Mouse (Mus musculus) gastrocnemius, postnatal 25 days (tissue): ENCODE measurements around the gene Bst2. TPM values are rescaled to one million over a fixed set of nuclear protein-coding genes. Genes with fewer than 3 reads are reported as not detected.
A peak's percentile ranks its signal among the peaks of the same experiment; 100 is the strongest.
"Not testable (repeated sequence)": the region's sequence is repeated elsewhere in the genome, so short reads cannot be mapped to it uniquely, and the experiment has no call there.

Experiments used
- DNase-seq: peaks from one replicate; pipeline ENCODE4 v3.0.0; 2022
- total RNA-seq, 2 experiments: library from RNA; stranded (reverse); gene quantifications; 1 replicate in 1 of 2; 2 replicates in 1 of 2; pipeline ENCODE4 v1.2.3; 2021

Gene Bst2
- total RNA-seq, 2 experiments from 2014 or later, result 7.6 to 8.9 TPM

DNA sequence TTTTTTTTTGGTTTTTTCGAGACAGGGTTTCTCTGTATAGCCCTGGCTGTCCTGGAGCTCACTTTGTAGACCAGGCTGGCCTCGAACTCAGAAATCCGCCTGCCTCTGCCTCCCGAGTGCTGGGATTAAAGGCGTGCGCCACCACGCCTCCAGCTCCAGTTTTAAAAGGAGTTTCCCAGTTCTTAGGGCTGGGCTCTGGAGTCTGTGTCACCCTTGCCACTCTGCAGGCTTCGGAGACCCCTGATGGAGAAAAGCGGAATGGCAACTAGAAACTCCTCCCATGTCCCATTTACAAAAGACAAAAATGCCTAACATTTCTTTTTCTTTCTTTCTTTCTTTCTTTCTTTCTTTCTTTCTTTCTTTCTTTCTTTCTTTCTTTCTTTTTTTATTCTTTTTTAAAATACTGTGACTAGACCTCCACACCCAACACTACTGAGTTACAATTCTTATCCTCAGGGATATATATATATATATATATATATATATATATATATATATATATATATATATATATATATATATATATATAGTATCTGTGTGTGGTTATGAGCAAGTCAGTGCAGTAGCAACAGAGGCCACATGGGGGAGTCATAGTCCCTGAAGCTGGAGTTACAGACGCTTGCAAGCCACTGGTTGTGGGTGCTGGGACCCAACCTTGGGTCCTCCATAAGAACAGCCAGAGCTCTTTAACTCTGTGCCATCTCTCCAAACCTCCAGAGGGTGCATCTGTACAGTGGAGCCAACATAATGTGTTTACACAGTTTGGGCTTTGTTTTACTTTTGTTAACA lies 18.0 kb downstream of the Bst2 start:
- not testable (repeated sequence) for DNase-seq

- DNase-seq, result no peak
Observed at GRCm38 (mm10) chr8:71516786-71517185, 20.5 kb downstream of the Bst2 start.

- no peak for DNase-seq
Observed at GRCm38 (mm10) chr8:71515043-71515442, 22.2 kb downstream of the Bst2 start.

GRCm38 (mm10) chr8:71513018-71513754 lies 24.1 kb downstream of the Bst2 start:
- no peak for DNase-seq

GRCm38 (mm10) chr8:71511644-71512043 lies 25.6 kb downstream of the Bst2 start, which contains the start of gene Plvap:
Gene Plvap (minus strand): TSS chr8:71511752.
- no peak for DNase-seq

DNA sequence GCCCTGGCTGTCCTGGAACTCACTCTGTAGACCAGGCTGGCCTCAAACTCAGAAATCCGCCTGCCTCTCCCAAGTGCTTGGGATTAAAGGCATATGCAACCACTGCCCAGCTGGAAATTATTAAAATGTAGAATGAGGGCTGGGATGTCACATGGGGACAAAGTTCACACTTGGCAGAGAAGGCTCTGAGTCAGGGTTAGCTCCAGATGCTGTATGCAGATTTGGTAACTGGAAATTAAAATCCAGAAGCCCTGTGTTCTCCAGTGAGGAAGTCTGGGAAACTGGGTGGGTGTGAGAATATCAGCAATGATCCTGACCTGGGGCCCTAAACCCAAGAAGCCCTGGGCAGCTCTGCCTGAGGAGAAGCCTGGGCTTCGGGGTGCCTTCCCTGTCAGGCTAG lies 27.9 kb downstream of the Bst2 start:
- DNase-seq, result peak; percentile 27

GRCm38 (mm10) chr8:71507589-71508104 lies 29.6 kb downstream of the Bst2 start:
- peak; percentile 84 for DNase-seq

- DNase-seq, result peak; percentile 59
Observed at GRCm38 (mm10) chr8:71505979-71506378, 31.3 kb downstream of the Bst2 start.

GRCm38 (mm10) chr8:71505326-71505725 lies 31.9 kb downstream of the Bst2 start:
- no peak for DNase-seq

- no peak for DNase-seq
Observed at GRCm38 (mm10) chr8:71504349-71504748, 32.9 kb downstream of the Bst2 start.

DNA sequence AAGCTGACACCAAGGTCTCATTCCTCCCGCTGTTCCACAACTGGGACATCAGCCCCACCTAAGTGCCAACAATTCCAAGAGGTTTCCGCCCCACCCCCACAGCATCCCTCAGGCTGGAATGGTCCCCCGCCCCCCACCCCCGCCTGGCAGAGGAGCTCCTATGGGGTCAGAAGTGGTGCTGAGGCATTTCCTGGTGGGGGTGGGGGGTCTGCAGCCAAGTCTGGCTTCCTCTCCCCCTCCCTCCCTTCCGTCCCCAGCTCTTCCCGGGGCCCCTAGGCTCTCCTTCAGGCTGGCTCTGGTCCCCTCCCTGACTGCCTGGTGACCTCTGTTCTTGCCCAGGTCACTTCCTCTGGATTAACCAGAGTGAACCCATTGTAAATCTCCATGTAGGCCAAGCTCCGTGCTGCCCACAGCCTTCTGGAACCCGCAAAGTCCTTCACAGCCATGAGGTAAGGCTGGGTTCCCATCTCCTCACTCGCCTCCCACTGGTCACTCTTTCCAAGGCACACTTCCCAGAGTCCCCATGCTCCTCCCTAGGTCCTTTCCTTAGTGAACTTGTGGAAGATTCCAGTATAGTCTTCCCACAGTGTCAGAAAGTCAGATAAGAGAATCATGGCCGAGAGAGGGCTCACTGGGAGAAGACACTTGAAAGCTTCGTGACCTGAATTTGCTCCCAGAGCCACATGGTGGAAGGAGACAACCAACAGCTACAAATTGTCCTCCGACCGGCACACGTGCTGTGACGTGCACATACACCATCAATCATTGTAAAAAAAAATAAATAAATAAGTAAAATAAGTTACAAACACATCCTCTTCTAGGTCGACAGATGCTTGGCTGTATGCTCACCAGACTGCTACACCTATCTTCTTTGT lies 38.2 kb downstream of the Bst2 start:
- peak; percentile 8 for DNase-seq

GRCm38 (mm10) chr8:71497881-71498501 lies 39.3 kb downstream of the Bst2 start:
- DNase-seq, result peak; percentile 12

DNA sequence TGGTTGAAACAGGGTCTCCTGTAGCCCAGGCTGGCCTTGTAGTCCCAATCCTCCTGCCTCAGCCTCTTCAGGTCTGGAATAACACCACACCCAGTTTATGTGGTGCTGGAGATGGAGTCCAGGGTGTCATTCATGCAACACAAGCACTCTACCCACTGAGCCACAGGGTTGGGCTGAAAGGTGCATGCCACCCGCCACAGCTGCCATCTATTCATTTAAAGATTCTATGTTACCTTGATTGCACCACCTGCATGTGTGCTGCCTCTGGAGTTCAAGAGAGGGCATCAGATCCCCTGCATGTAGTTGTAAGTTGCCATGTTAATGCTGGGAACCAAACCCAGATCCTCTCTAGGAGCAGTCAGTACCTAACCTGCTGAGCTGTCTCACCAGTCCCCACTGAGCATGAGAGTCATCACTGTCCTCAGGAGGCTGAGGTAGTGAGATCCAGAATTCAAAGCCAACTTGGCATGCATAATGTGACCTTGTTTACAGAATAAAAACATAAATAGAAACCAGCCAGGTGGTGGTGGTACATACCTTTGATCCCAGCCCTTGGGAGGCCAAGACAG lies 40.1 kb downstream of the Bst2 start:
- DNase-seq, result no peak

- DNase-seq, result peak; percentile 87
Observed at GRCm38 (mm10) chr8:71496481-71496880, 40.8 kb downstream of the Bst2 start.

DNA sequence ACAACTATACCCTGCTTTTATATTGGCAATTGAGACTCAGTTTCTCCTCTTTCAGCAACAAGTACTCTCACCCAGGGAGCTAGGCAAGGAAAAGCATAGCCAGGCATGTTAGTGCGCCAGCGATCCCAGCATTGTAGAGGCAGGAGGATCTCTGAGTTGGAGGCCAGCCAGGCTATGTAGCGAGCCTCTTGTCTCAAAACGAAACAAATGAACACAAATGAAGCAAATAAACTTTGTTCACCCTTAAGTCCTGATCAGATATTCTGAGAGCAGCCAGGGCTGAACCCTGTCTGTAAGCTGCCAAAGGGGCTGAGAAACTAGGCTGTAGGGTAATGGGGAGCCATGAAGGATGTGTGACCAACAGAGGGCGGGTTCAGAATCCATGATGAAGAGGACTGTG lies 41.4 kb downstream of the Bst2 start:
- no peak for DNase-seq

DNA sequence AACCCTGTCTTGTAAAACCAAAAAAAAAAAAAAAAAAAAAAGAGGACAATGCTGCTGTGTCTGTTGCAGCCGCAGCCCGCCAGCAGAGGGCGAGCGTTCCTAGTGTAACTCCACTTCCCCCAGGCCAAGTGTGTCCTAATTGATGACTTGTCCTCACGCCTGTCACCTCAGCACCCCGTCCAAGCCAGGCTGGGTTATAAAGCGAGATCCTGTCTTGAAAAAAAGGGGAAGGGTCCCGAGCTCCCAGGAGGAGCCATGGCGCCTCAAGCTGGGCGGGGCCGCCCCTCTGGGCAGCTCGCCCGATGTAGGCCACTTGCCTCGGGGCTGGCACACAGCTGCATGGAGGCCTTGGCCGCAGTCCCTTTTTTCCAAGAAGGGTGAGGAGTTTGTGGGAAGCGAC lies 42.2 kb downstream of the Bst2 start:
- peak; percentile 76 for DNase-seq

DNA sequence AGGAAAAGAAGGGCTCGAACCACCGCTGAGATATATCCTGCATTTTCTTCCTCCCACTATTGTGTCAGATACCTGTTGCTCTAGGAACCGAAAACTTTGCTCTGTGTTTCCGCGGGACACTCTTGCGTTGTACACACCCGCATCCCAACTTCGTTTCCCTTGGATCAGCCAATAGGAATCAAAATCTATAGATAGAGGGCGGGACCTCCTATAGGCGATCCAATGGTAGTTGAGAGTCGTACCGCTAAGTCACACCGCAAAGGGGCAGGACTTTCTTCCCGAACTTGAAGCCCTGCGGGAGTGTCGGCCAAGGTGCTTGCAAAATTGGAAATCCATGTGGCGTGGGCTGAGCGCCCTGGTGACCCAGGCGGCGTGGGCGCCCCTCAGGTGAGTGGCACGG lies 48.8 kb downstream of the Bst2 start:
- peak; percentile 86 for DNase-seq

DNA sequence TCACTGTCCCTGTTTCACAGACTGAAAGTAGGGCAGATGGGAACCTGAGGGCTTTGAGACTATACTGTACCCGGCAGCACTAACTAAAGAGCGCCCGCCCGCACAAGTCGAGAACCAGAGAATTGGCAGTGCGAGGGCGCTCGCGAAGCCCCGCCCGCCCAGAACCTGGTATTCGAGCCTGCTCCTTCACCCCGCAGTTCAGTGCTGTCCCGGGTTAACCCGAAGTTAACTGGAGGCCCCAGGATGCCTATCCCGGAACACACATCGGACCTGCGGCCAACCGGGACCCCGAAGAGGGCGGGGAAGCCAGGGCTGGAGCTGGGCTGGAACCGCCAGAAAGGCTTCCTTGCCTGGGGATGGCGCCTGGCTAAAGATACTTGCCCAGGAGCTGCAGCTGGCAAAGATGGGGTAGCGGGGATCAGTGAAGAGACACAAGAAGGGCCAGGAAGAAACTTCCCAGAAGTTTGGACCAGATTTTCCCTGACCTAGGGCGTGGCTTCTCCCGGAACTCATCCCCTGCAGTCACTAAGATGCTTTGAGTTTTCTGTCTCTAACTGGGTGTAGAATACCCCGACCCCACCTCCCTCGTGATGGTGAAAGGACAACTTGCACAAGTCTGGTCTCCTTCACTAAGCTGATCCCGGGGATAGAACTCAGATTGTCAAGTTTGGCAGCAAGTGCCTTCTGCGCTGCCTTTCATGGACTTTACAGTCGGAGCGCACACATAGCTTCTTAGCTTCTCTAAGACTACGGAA lies 49.4 kb downstream of the Bst2 start, which contains the start of gene Gtpbp3:
TSS of gene Gtpbp3 (plus strand) at position 413 of the 755 bp plus-strand sequence.
- DNase-seq, result peak; percentile 83

DNA sequence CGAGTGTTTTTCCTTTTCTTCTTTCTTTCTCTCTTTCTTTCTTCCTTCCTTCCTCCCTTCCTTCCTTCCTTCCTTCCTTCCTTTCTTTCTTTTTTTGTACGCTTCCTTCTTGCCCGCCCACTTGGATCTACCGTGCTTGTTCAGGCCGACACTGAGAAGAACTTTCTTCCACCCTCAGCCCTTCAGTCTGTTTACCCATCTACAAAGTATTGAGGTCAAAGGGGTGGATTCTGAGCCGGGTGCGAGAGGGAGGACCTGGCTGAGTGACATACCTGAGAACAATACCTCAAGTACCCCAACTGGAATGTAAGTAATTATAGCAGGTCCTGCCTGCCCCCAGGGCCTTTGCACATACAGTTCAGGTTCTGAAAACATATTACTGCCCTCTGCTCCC lies 51.1 kb downstream of the Bst2 start:
- DNase-seq, result no peak
